Mouse (Mus musculus): Measurements from ENCODE around the gene Dusp3.

The Dusp3 gene

GRCm38 (mm10) chr11:101974923-101975322 is 11.9 kb downstream of the Dusp3 start:
- DNase-seq (ENCODE audit: low spot score), result no peak

- no peak for DNase-seq (ENCODE audit: low spot score)
These were observed 12.6 kb downstream of the Dusp3 start for GRCm38 (mm10) chr11:101974181-101974580.

- no peak for DNase-seq (ENCODE audit: low spot score)
These were observed 13.3 kb downstream of the Dusp3 start for GRCm38 (mm10) chr11:101973496-101973895.

GRCm38 (mm10) chr11:101972651-101973050 is 14.2 kb downstream of the Dusp3 start:
- DNase-seq (ENCODE audit: low spot score), result no peak

GRCm38 (mm10) chr11:101972097-101972496 is 14.7 kb downstream of the Dusp3 start:
- DNase-seq (ENCODE audit: low spot score), result no peak

- DNase-seq (ENCODE audit: low spot score), result peak; percentile 17
These were observed 15.4 kb downstream of the Dusp3 start for GRCm38 (mm10) chr11:101971410-101971809.

GRCm38 (mm10) chr11:101969835-101970234 is 17.0 kb downstream of the Dusp3 start:
- DNase-seq (ENCODE audit: low spot score), result no peak

- DNase-seq (ENCODE audit: low spot score), result peak; percentile 46
These were observed 18.0 kb downstream of the Dusp3 start for GRCm38 (mm10) chr11:101968791-101969190.

- no peak for DNase-seq (ENCODE audit: low spot score)
These were observed 18.5 kb downstream of the Dusp3 start for GRCm38 (mm10) chr11:101968311-101968710.

GRCm38 (mm10) chr11:101966965-101967614 is 19.7 kb downstream of the Dusp3 start, which contains the start of gene Sost:
Gene Sost, minus strand, starts transcription at chr11:101967015.
- DNase-seq (ENCODE audit: low spot score), result no peak

- DNase-seq (ENCODE audit: low spot score), result no peak
These were observed 21.3 kb downstream of the Dusp3 start for GRCm38 (mm10) chr11:101965553-101965952.

GRCm38 (mm10) chr11:101964647-101965046 is 22.2 kb downstream of the Dusp3 start:
- DNase-seq (ENCODE audit: low spot score), result no peak

GRCm38 (mm10) chr11:101963473-101964291 is 23.1 kb downstream of the Dusp3 start:
- DNase-seq (ENCODE audit: low spot score), result no peak

GRCm38 (mm10) chr11:101963043-101963442 is 23.8 kb downstream of the Dusp3 start:
- no peak for DNase-seq (ENCODE audit: low spot score)

GRCm38 (mm10) chr11:101957476-101957875 is 29.3 kb downstream of the Dusp3 start:
- DNase-seq (ENCODE audit: low spot score), result no peak

GRCm38 (mm10) chr11:101953441-101953840 is 33.4 kb downstream of the Dusp3 start:
- DNase-seq (ENCODE audit: low spot score), result no peak

GRCm38 (mm10) chr11:101952541-101953341 is 34.1 kb downstream of the Dusp3 start:
- DNase-seq (ENCODE audit: low spot score), result no peak

- no peak for DNase-seq (ENCODE audit: low spot score)
These were observed 36.8 kb downstream of the Dusp3 start for GRCm38 (mm10) chr11:101950021-101950420.

GRCm38 (mm10) chr11:101946525-101946924 is 40.3 kb downstream of the Dusp3 start:
- no peak for DNase-seq (ENCODE audit: low spot score)

GRCm38 (mm10) chr11:101943055-101943454 is 43.8 kb downstream of the Dusp3 start:
- no peak for DNase-seq (ENCODE audit: low spot score)

GRCm38 (mm10) chr11:101937108-101937507 is 49.7 kb downstream of the Dusp3 start:
- DNase-seq (ENCODE audit: low spot score), result no peak

GRCm38 (mm10) chr11:101936421-101936820 is 50.4 kb downstream of the Dusp3 start:
- no peak for DNase-seq (ENCODE audit: low spot score)

Data from T-cell, adult 2 months (primary cell).